Comparison of ENCODE assay signal across 8 mouse cellular contexts in genomic region chr17:47688608-47689575, GRCm38 (mm10). TPM values are rescaled to one million over a fixed set of nuclear protein-coding genes. Genes with fewer than 3 reads are reported as not detected.
A peak's percentile ranks its signal among the peaks of the same experiment; 100 is the strongest.
DNase-seq lines count a peak whose midpoint lies in the region; ATAC-seq lines count a peak whose summit lies in the region.

Gene Frs3 (plus strand): TSS chr17:47689030.

- H3K4me1 ChIP-seq in intestine, embryonic 16.5 days (ENCODE audit: control insufficient read depth, insufficient read depth, low read length) = peaks cover 10% of the 10 kb centered on the region; the same call in 1 of the 2 replicates
- peaks cover 23% of the 10 kb centered on the region for H3K4me1 ChIP-seq in limb, embryonic 12.5 days (replicated peaks)
- H3K4me1 ChIP-seq in midbrain, embryonic 12.5 days = peaks cover 32% of the 10 kb centered on the region

- H3K36me3 ChIP-seq in intestine, embryonic 16.5 days (ENCODE audit: control insufficient read depth, insufficient read depth, low read length) = 0 out of 2 replicates have a peak, but pooled peaks cover 7% of the 10 kb centered on the region
- peaks cover 25% of the 10 kb centered on the region for H3K36me3 ChIP-seq in limb, embryonic 12.5 days
- peaks cover 12% of the 10 kb centered on the region for H3K36me3 ChIP-seq in midbrain, embryonic 12.5 days

- WGBS in intestine, embryonic 16.5 days = 2% methylated on average over 58 of the region's 58 CpGs
- WGBS in limb, embryonic 12.5 days = 1% methylated on average over 57 of the region's 58 CpGs
- under 1% methylated on average over 57 of the region's 58 CpGs for WGBS in midbrain, embryonic 12.5 days

- peak within 1 kb of the TSS; percentile 97 for H3K4me2 ChIP-seq in intestine, embryonic 16.5 days (ENCODE audit: low read depth, low read length)
- peak within 1 kb of the TSS; percentile 95 for H3K4me2 ChIP-seq in limb, embryonic 12.5 days
- peak within 1 kb of the TSS; percentile 96 for H3K4me2 ChIP-seq in midbrain, embryonic 12.5 days (replicated peaks)

- H3K27me3 ChIP-seq in intestine, embryonic 16.5 days (replicated peaks; ENCODE audit: control insufficient read depth, insufficient read depth, low read length) = no peaks in the 10 kb centered on the region
- peaks cover 23% of the 10 kb centered on the region; the same call in 1 of the 2 replicates for H3K27me3 ChIP-seq in limb, embryonic 12.5 days
- peaks cover 22% of the 10 kb centered on the region for H3K27me3 ChIP-seq in midbrain, embryonic 12.5 days

- H3K4me3 ChIP-seq in intestine, embryonic 16.5 days (ENCODE audit: low read length) = peak within 1 kb of the TSS; percentile 91
- peak within 1 kb of the TSS; percentile 87 for H3K4me3 ChIP-seq in limb, embryonic 12.5 days (replicated peaks)
- peak within 1 kb of the TSS; percentile 83 for H3K4me3 ChIP-seq in midbrain, embryonic 12.5 days

- peak within 1 kb of the TSS; percentile 87 for H3K27ac ChIP-seq in intestine, embryonic 16.5 days (ENCODE audit: low read length)
- H3K27ac ChIP-seq in limb, embryonic 12.5 days = peak within 1 kb of the TSS; percentile 77
- H3K27ac ChIP-seq in midbrain, embryonic 12.5 days (replicated peaks) = peak within 1 kb of the TSS; percentile 85

- no peaks in the 10 kb centered on the region for H3K9me3 ChIP-seq in intestine, embryonic 16.5 days (ENCODE audit: control insufficient read depth, low read length)
- H3K9me3 ChIP-seq in limb, embryonic 12.5 days = no peaks in the 10 kb centered on the region
- no peaks in the 10 kb centered on the region for H3K9me3 ChIP-seq in midbrain, embryonic 12.5 days

- H3K9ac ChIP-seq in intestine, embryonic 16.5 days (ENCODE audit: low read depth, low read length) = peak within 1 kb of the TSS; percentile 86
- H3K9ac ChIP-seq in limb, embryonic 12.5 days (replicated peaks) = peak within 1 kb of the TSS; percentile 80
- peak within 1 kb of the TSS; percentile 91 for H3K9ac ChIP-seq in midbrain, embryonic 12.5 days (replicated peaks)

- DNase-seq in urinary bladder, adult 18-20 months (ENCODE audit: low spot score in 2 of 2) = peak; percentile 37 to 56
- no peak for DNase-seq in urinary bladder, postnatal 10 days (ENCODE audit: low spot score)
- peak; percentile 51 for DNase-seq in embryo, embryonic 11.5 days (ENCODE audit: low read depth, low spot score)
- no peak for DNase-seq in gonadal fat pad, adult 2 months (ENCODE audit: low read depth)
- DNase-seq in spleen, adult 12 weeks (ENCODE audit: low spot score) = peak; percentile 33

- ATAC-seq in intestine, embryonic 16.5 days = peak; percentile 65
- peak; percentile 69 for ATAC-seq in limb, embryonic 12.5 days (ENCODE audit: insufficient number of reproducible peaks, insufficient read depth, low FRiP score, low TSS enrichment, low read depth)
- peak; percentile 68 for ATAC-seq in midbrain, embryonic 12.5 days (ENCODE audit: low FRiP score, low read depth)

RNA-seq across cellular contexts. Expression of gene Frs3, which starts in this region (rescaled TPM):
- polyA plus RNA-seq in gonadal fat pad, adult 2 months (2012; rRNA removed) = 10.2 and 11.6 TPM in 2 replicates
- polyA plus RNA-seq in intestine, embryonic 16.5 days (2015; fragmentation: Nextera tagmentation; extraction: Ambion mirVana) = 3.2 and 4.4 TPM in 2 replicates
- polyA plus RNA-seq in limb, embryonic 12.5 days (2016; fragmentation: Nextera tagmentation; extraction: Ambion mirVana) = 8.9 TPM in 2 replicates
- 18.8 and 19.4 TPM in 2 replicates for polyA plus RNA-seq in midbrain, embryonic 12.5 days (2016; fragmentation: Nextera tagmentation; extraction: Ambion mirVana)

Comparison
In these comparisons a context has a peak if more than half of its experiments do, and no peak if none do; other contexts are left out.
1. DNase-seq: peak in urinary bladder, adult 18-20 months (2 of 2), embryo, embryonic 11.5 days (single experiment) and spleen, adult 12 weeks (single experiment); none in urinary bladder, postnatal 10 days (single experiment) and gonadal fat pad, adult 2 months (single experiment).
2. Peak in every context shown above with its lines, with median percentiles within 50 percentile points of each other: ATAC-seq, H3K27ac ChIP-seq, H3K4me2 ChIP-seq, H3K4me3 ChIP-seq and H3K9ac ChIP-seq.